Mouse (Mus musculus): ENCODE measurements around the gene Gmppb. TPM values are rescaled to one million over a fixed set of nuclear protein-coding genes. Genes with fewer than 3 reads are reported as not detected.

Gmppb gene
- polyA plus RNA-seq, 1 experiment from 2014 or later, result 18.5 TPM

DNA sequence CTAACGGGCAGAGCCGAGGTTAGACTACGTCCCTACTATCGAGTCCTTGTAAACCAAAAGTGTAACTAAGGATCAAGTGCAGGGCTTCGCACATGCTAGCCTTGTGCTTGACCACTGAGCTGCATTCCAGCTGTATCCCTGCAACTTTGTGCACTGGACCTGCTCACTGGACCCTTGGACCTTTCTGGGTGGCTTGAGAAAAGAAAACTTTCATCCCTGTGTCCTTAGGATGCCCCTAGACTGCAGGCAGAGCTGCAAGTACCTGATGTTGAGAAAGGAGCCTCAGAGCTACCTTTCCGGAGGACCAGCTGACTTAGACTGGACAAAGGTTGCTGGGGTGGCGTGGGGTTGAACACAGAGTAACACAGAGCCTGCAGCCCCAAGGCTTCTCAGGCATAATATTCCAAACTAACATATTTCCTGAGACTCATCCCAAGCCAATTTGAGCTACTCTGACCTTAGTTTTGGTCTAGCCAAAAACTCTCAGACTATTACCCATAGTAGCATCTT lies 41.6 kb downstream of the Gmppb start:
- 95% methylated on average over 7 of the region's 7 CpGs for WGBS
- ATAC-seq, result no peak

DNA sequence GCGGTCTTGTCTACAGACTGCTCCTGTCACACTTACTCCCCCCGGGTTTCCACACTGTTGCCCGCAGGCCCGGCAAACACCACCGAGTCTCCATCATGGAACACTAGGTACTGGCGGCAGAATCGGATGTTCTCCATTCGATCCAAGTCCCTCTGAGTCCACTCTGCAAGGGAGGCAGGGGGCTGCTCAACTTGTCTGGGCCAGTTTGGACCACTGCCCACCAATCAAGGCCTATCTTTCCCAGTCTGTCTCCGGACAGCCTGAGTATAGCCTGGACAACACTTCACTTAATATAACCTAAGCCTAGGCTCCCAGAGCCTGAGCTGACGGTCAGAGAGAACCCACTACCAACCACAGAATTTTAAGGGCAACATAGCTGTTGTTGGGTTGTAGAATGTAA lies 44.5 kb downstream of the Gmppb start:
- H3K4me3 ChIP-seq (replicated peaks), result peak overlapping the region; percentile 59
- no peaks in the 10 kb centered on the region for H3K27me3 ChIP-seq
- peaks cover 44% of the 10 kb centered on the region for H3K36me3 ChIP-seq
- peak overlapping the region; percentile 93 for H3K4me2 ChIP-seq (replicated peaks)
- 76% methylated on average over 10 of the region's 10 CpGs for WGBS
- peak overlapping the region; percentile 70 for H3K9ac ChIP-seq (replicated peaks)
- H3K27ac ChIP-seq, result no peak overlapping the region
- peaks cover 27% of the 10 kb centered on the region for H3K4me1 ChIP-seq (replicated peaks)
- 0 out of 2 replicates have a peak, but pooled peaks have one; percentile 1 for ATAC-seq
- no peaks in the 10 kb centered on the region for H3K9me3 ChIP-seq

More for the DNA sequence above, 41.6 kb downstream of the Gmppb start:
- peaks cover 22% of the 10 kb centered on the region for H3K4me1 ChIP-seq (replicated peaks)
- H3K4me3 ChIP-seq (replicated peaks), result no peak overlapping the region
- no peak overlapping the region for H3K27ac ChIP-seq
- peaks cover 73% of the 10 kb centered on the region for H3K36me3 ChIP-seq
- no peaks in the 10 kb centered on the region for H3K9me3 ChIP-seq
- no peaks in the 10 kb centered on the region for H3K27me3 ChIP-seq
- H3K4me2 ChIP-seq (replicated peaks), result no peak overlapping the region
- H3K9ac ChIP-seq (replicated peaks), result no peak overlapping the region

- peak within 1 kb of the TSS; percentile 65 for H3K27ac ChIP-seq
- ATAC-seq, result peak; percentile 95
- peak within 1 kb of the TSS; percentile 93 for H3K4me2 ChIP-seq (replicated peaks)
- peak within 1 kb of the TSS; percentile 59 for H3K4me3 ChIP-seq (replicated peaks)
- under 1% methylated on average over 52 of the region's 52 CpGs for WGBS
- peak within 1 kb of the TSS; percentile 70 for H3K9ac ChIP-seq (replicated peaks)
- peaks cover 43% of the 10 kb centered on the region for H3K36me3 ChIP-seq
- peaks cover 27% of the 10 kb centered on the region for H3K4me1 ChIP-seq (replicated peaks)
- H3K9me3 ChIP-seq, result no peaks in the 10 kb centered on the region
- H3K27me3 ChIP-seq, result no peaks in the 10 kb centered on the region
These were observed 45.3 kb downstream of the Gmppb start, which contains the start of gene Apeh for GRCm38 (mm10) chr9:108094184-108094941. Gene Apeh (minus strand): TSS chr9:108094606.

GRCm38 (mm10) chr9:108094998-108095411 lies 46.0 kb downstream of the Gmppb start:
- peaks cover 43% of the 10 kb centered on the region for H3K36me3 ChIP-seq
- peak; percentile 30 for ATAC-seq
- WGBS, result 0% methylated on average over 16 of the region's 16 CpGs

DNA sequence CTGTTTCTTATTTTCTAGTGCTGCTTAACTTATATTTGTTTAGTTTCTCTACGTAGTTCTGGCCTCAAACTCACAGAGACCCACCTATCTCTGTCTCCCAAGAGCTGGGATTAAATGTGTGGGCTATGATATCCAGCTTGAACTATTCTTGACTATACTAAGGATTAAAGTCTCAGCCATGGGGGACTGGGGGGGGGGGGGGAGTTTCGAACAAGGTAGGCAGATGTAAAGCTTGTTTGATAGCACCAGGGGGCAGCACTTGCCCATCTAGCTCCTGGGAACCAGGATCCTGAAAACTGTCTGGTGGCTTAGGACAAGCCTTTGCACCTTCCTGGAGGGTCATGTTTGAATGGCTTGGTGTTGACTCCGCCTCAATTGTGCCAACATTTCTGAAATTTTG lies 46.5 kb downstream of the Gmppb start:
- peaks cover 27% of the 10 kb centered on the region for H3K4me1 ChIP-seq (replicated peaks)
- H3K4me3 ChIP-seq (replicated peaks), result peak overlapping the region; percentile 59
- no peak overlapping the region for H3K27ac ChIP-seq
- WGBS, result 7% methylated on average over 3 of the region's 3 CpGs
- ATAC-seq, result no peak
- peak overlapping the region; percentile 93 for H3K4me2 ChIP-seq (replicated peaks)
- no peak overlapping the region for H3K9ac ChIP-seq (replicated peaks)
- H3K27me3 ChIP-seq, result no peaks in the 10 kb centered on the region
- peaks cover 39% of the 10 kb centered on the region for H3K36me3 ChIP-seq
- H3K9me3 ChIP-seq, result no peaks in the 10 kb centered on the region

More at GRCm38 (mm10) chr9:108094998-108095411, 46.0 kb downstream of the Gmppb start:
- H3K9me3 ChIP-seq, result no peaks in the 10 kb centered on the region
- H3K27ac ChIP-seq, result peak overlapping the region; percentile 65
- peak overlapping the region; percentile 59 for H3K4me3 ChIP-seq (replicated peaks)
- H3K4me1 ChIP-seq (replicated peaks), result peaks cover 27% of the 10 kb centered on the region
- no peaks in the 10 kb centered on the region for H3K27me3 ChIP-seq
- peak overlapping the region; percentile 93 for H3K4me2 ChIP-seq (replicated peaks)
- H3K9ac ChIP-seq (replicated peaks), result peak overlapping the region; percentile 70

DNA sequence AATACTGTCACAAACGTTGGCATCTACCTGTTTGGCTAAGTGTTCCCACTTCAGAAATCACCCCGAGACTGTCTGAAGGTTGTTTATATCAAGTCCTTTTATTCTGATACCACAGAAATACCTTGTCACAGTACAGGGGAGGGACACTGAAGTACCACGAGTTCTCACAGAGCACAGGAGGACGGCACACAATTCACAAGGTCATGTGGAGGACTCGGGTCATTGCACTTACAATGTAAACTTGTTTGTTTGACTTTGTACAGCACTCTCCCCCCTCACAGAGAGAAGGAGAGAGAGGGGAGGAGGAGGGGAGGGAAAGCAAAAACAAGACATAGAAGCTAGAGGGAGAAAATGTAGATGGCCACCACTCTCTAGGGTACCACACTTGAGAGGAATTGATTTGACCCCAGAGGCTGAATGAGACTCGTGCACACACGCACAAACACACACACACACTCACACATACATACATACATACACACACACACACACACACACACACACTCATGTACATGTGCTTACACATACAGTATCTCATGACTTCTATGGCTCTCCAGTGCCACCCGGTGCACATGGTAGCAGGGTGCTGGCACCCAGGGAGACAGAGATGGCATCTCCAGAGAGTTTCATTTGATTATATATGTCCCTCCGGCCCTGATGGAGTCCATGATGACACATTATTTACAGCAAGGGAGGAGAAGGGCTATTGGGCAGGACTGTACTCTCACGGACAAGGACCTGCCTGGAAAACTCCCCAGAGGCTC lies 47.1 kb downstream of the Gmppb start:
- WGBS, result 62% methylated on average over 10 of the region's 10 CpGs
- peaks cover 39% of the 10 kb centered on the region for H3K36me3 ChIP-seq
- ATAC-seq, result no peak

GRCm38 (mm10) chr9:108099619-108100018 lies 50.6 kb downstream of the Gmppb start:
- H3K4me3 ChIP-seq (replicated peaks), result no peak overlapping the region
- H3K4me2 ChIP-seq (replicated peaks), result no peak overlapping the region
- 80% methylated on average over 8 of the region's 8 CpGs for WGBS
- ATAC-seq, result no peak
- H3K4me1 ChIP-seq (replicated peaks), result peaks cover 16% of the 10 kb centered on the region
- no peak overlapping the region for H3K9ac ChIP-seq (replicated peaks)
- H3K9me3 ChIP-seq, result no peaks in the 10 kb centered on the region
- peaks cover 49% of the 10 kb centered on the region for H3K36me3 ChIP-seq
- no peak overlapping the region for H3K27ac ChIP-seq
- H3K27me3 ChIP-seq, result no peaks in the 10 kb centered on the region

More for the DNA sequence above, 47.1 kb downstream of the Gmppb start:
- Histone ChIP-seq H3K4me1 (replicated peaks) (peaks cover 27% of the 10 kb centered on the region), H3K27me3 (no peaks in the 10 kb centered on the region), H3K4me3 (replicated peaks) (no peak overlapping the region), H3K27ac (no peak overlapping the region), H3K9ac (replicated peaks) (no peak overlapping the region), H3K9me3 (no peaks in the 10 kb centered on the region), H3K4me2 (replicated peaks) (no peak overlapping the region)

Small RNA genes lying within 50 kb of the gene (microRNA-seq; reads per million reads assigned to microRNA genes)
- gene Mir7088, result not detected

Other genes with a start within 250 kb of the Gmppb start
- gene Rbm6, start 176.0 kb upstream of the Gmppb start, polyA plus RNA-seq (2015; fragmentation: Nextera tagmentation; extraction: Ambion mirVana), result 126 and 132 TPM in 2 replicates
- gene Mon1a, start 161.1 kb upstream of the Gmppb start, polyA plus RNA-seq (2015; fragmentation: Nextera tagmentation; extraction: Ambion mirVana), result 21.5 and 23.8 TPM in 2 replicates
- gene Mst1r, start 142.4 kb upstream of the Gmppb start, polyA plus RNA-seq (2015; fragmentation: Nextera tagmentation; extraction: Ambion mirVana), result 1.2 and 2.3 TPM in 2 replicates
- gene Actl11, start 120.8 kb upstream of the Gmppb start, polyA plus RNA-seq (2015; fragmentation: Nextera tagmentation; extraction: Ambion mirVana), result not detected in 2 replicates
- gene Camkv, start 113.6 kb upstream of the Gmppb start, polyA plus RNA-seq (2015; fragmentation: Nextera tagmentation; extraction: Ambion mirVana), result 18.9 and 19.9 TPM in 2 replicates
- gene Traip, start 99.1 kb upstream of the Gmppb start, polyA plus RNA-seq (2015; fragmentation: Nextera tagmentation; extraction: Ambion mirVana), result 15.0 and 15.1 TPM in 2 replicates
- gene Uba7, start 73.7 kb upstream of the Gmppb start, polyA plus RNA-seq (2015; fragmentation: Nextera tagmentation; extraction: Ambion mirVana), result 3.5 and 4.7 TPM in 2 replicates
- gene Gm20661, start 66.2 kb upstream of the Gmppb start, polyA plus RNA-seq (2015; fragmentation: Nextera tagmentation; extraction: Ambion mirVana), result 0.66 and 1.3 TPM in 2 replicates
- gene Inka1, start 63.4 kb upstream of the Gmppb start, polyA plus RNA-seq (2015; fragmentation: Nextera tagmentation; extraction: Ambion mirVana), result 13.2 and 13.5 TPM in 2 replicates
- 1.7 and 1.8 TPM in 2 replicates for gene Cdhr4, start 56.7 kb upstream of the Gmppb start, polyA plus RNA-seq (2015; fragmentation: Nextera tagmentation; extraction: Ambion mirVana)
- gene Gm20662, start 52.9 kb upstream of the Gmppb start, polyA plus RNA-seq (2015; fragmentation: Nextera tagmentation; extraction: Ambion mirVana), result 0.36 and 0.95 TPM in 2 replicates
- 97.2 and 107 TPM in 2 replicates for gene Ip6k1, start 46.7 kb upstream of the Gmppb start, polyA plus RNA-seq (2015; fragmentation: Nextera tagmentation; extraction: Ambion mirVana)
- gene Amigo3, start 3.9 kb downstream of the Gmppb start, polyA plus RNA-seq (2015; fragmentation: Nextera tagmentation; extraction: Ambion mirVana), result 3.0 and 3.3 TPM in 2 replicates
- 0.11 and 0.23 TPM in 2 replicates for gene Mst1, start 31.2 kb downstream of the Gmppb start, polyA plus RNA-seq (2015; fragmentation: Nextera tagmentation; extraction: Ambion mirVana)
- gene Rnf123, start 34.1 kb downstream of the Gmppb start, polyA plus RNA-seq (2015; fragmentation: Nextera tagmentation; extraction: Ambion mirVana), result 46.2 and 55.6 TPM in 2 replicates
- 56.3 and 62.5 TPM in 2 replicates for gene Apeh, start 45.4 kb downstream of the Gmppb start, polyA plus RNA-seq (2015; fragmentation: Nextera tagmentation; extraction: Ambion mirVana)
- gene Bsn, start 141.1 kb downstream of the Gmppb start, polyA plus RNA-seq (2015; fragmentation: Nextera tagmentation; extraction: Ambion mirVana), result 7.1 and 8.0 TPM in 2 replicates
- gene Dag1, start 214.7 kb downstream of the Gmppb start, polyA plus RNA-seq (2015; fragmentation: Nextera tagmentation; extraction: Ambion mirVana), result 50.5 and 57.8 TPM in 2 replicates
- 118 TPM in 2 replicates for gene Nicn1, start 241.2 kb downstream of the Gmppb start, polyA plus RNA-seq (2015; fragmentation: Nextera tagmentation; extraction: Ambion mirVana)
- gene Amt, start 247.6 kb downstream of the Gmppb start, polyA plus RNA-seq (2015; fragmentation: Nextera tagmentation; extraction: Ambion mirVana), result 33.6 and 35.5 TPM in 2 replicates

Data from midbrain, embryonic 13.5 days (tissue).